Mouse (Mus musculus) ES-Bruce4 (cell line): ENCODE data around the gene Mcfd2.

Experiments used
- EP300 ChIP-seq: IDR thresholded peaks from 2 replicates; pipeline ENCODE4 v1.6.1; 2011; ENCODE audit warnings: low read depth, low read length; ENCODE audit not compliant: insufficient read depth
- POLR2A ChIP-seq: IDR thresholded peaks from one replicate; pipeline ENCODE4 v1.8.1; 2011; ENCODE audit warnings: low read length; ENCODE audit not compliant: insufficient read depth

DNA sequence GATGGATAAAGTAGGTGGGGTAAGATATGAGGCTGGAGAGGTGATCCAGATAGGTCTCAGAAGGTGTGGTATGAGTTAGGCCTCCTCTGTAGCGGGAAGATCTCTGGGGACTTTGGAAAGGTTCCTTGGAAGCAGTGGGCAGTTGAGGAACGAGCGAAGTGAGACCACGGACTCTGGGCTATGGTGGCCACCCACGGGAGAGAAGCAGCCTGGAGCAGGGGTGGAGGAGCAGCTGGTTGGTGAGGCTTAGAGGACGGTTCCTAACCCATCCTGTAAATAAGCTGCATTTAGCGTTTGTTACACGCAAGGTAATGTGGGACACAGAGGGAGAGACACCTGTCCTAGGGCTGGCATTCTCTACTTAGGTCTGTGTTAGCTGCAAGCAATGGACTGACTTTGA lies 39.3 kb upstream of the Mcfd2 start:
- TF ChIP-seq EP300 (no peak), POLR2A (no peak)
